ENCODE assay signal across 7 mouse cellular contexts in genomic region chr14:56833211-56833610, GRCm38 (mm10). TPM values are rescaled to one million over a fixed set of nuclear protein-coding genes. Genes with fewer than 3 reads are reported as not detected.
A peak's percentile ranks its signal among the peaks of the same experiment; 100 is the strongest.
DNase-seq lines count a peak whose midpoint lies in the region; ATAC-seq lines count a peak whose summit lies in the region.
"Not testable (repeated sequence)": the region's sequence is repeated elsewhere in the genome, so short reads cannot be mapped to it uniquely, and the experiment has no call there.

No protein-coding gene starts in this region.

- H3K4me2 ChIP-seq in intestine, embryonic 15.5 days (replicated peaks); stomach, embryonic 15.5 days: not testable (repeated sequence)

- not testable (repeated sequence) for H3K4me3 ChIP-seq in intestine, embryonic 15.5 days (replicated peaks); stomach, embryonic 15.5 days (replicated peaks)
- peak overlapping the region; percentile 59 for H3K4me3 ChIP-seq in megakaryocyte, embryonic 14.5 days (replicated peaks)

- not testable (repeated sequence) for H3K36me3 ChIP-seq in intestine, embryonic 15.5 days; megakaryocyte, embryonic 14.5 days (replicated peaks; ENCODE audit: low read length); stomach, embryonic 15.5 days

- H3K4me1 ChIP-seq in intestine, embryonic 15.5 days (replicated peaks); megakaryocyte, embryonic 14.5 days; stomach, embryonic 15.5 days: not testable (repeated sequence)

- 62% methylated on average over 10 of the region's 10 CpGs for WGBS in intestine, embryonic 15.5 days
- WGBS in stomach, embryonic 15.5 days = 68% methylated on average over 10 of the region's 10 CpGs

- not testable (repeated sequence) for H3K27me3 ChIP-seq in intestine, embryonic 15.5 days (replicated peaks); megakaryocyte, embryonic 14.5 days (replicated peaks); stomach, embryonic 15.5 days (replicated peaks)

- ATAC-seq in intestine, embryonic 15.5 days = 0 out of 2 replicates have a peak, but pooled peaks have one; percentile 39
- not testable (repeated sequence) for ATAC-seq in stomach, embryonic 15.5 days (ENCODE audit: insufficient read depth, low FRiP score, low read depth)

- DNase-seq in adrenal gland, postnatal 25 days = peak; percentile 2
- DNase-seq in heart, adult 11 months = peak; percentile 97
- DNase-seq in kidney, postnatal 25 days = peak; percentile 41 to 70
- DNase-seq in lung, adult 18-20 months = peak; percentile 73 to 78

- H3K9ac ChIP-seq in intestine, embryonic 15.5 days; stomach, embryonic 15.5 days: not testable (repeated sequence)

- not testable (repeated sequence) for H3K9me3 ChIP-seq in intestine, embryonic 15.5 days; stomach, embryonic 15.5 days
- peaks cover 47% of the 10 kb centered on the region for H3K9me3 ChIP-seq in megakaryocyte, embryonic 14.5 days

- H3K27ac ChIP-seq in intestine, embryonic 15.5 days = not testable (repeated sequence)
- H3K27ac ChIP-seq in stomach, embryonic 15.5 days = peak overlapping the region; percentile 21; the same call in 1 of the 2 replicates

RNA-seq across cellular contexts. Expression of gene Zmym5, which starts 21.7 kb away (rescaled TPM):
- 33.7 and 39.0 TPM in 2 replicates for total RNA-seq in adrenal gland, postnatal 25 days (2021)
- 18.5 and 19.4 TPM in 2 replicates for polyA plus RNA-seq in intestine, embryonic 15.5 days (2015; fragmentation: Nextera tagmentation; extraction: Ambion mirVana)
- polyA plus RNA-seq in megakaryocyte, embryonic 14.5 days (2012; ENCODE audit: insufficient read depth, low replicate concordance) = 0.67 and 1.5 TPM in 2 replicates
- polyA plus RNA-seq in stomach, embryonic 15.5 days (2015; fragmentation: Nextera tagmentation; extraction: Ambion mirVana) = 21.9 and 25.4 TPM in 2 replicates

RNA-seq across cellular contexts. Expression of gene Zmym2, which starts 53.2 kb away (rescaled TPM):
- total RNA-seq in adrenal gland, postnatal 25 days (2021) = 59.4 and 65.4 TPM in 2 replicates
- polyA plus RNA-seq in intestine, embryonic 15.5 days (2015; fragmentation: Nextera tagmentation; extraction: Ambion mirVana) = 30.1 and 30.3 TPM in 2 replicates
- polyA plus RNA-seq in megakaryocyte, embryonic 14.5 days (2012; ENCODE audit: insufficient read depth, low replicate concordance) = 1.2 TPM in 1 of 2 replicates, not detected in the other
- 33.1 and 36.5 TPM in 2 replicates for polyA plus RNA-seq in stomach, embryonic 15.5 days (2015; fragmentation: Nextera tagmentation; extraction: Ambion mirVana)

RNA-seq across cellular contexts. Expression of gene Pspc1, which starts 55.1 kb away (rescaled TPM):
- 27.5 TPM in 2 replicates for total RNA-seq in adrenal gland, postnatal 25 days (2021)
- 20.5 and 24.7 TPM in 2 replicates for polyA plus RNA-seq in intestine, embryonic 15.5 days (2015; fragmentation: Nextera tagmentation; extraction: Ambion mirVana)
- polyA plus RNA-seq in megakaryocyte, embryonic 14.5 days (2012; ENCODE audit: insufficient read depth, low replicate concordance) = 1.7 and 4.4 TPM in 2 replicates
- polyA plus RNA-seq in stomach, embryonic 15.5 days (2015; fragmentation: Nextera tagmentation; extraction: Ambion mirVana) = 26.9 TPM in 2 replicates

Comparison
In these comparisons a context has a peak if more than half of its experiments do, and no peak if none do; other contexts are left out.
1. DNase-seq: peak in every context shown above with its lines; median percentile 97 in heart, adult 11 months; 76 in lung, adult 18-20 months; 56 in kidney, postnatal 25 days; 2 in adrenal gland, postnatal 25 days.
2. RNA of gene Zmym2, which starts 53.2 kb away (polyA plus RNA-seq): 33.1 to 36.5 TPM in stomach, embryonic 15.5 days and 30.1 to 30.3 TPM in intestine, embryonic 15.5 days; 1.2 TPM in megakaryocyte, embryonic 14.5 days; every median in the first group is over 10 times any median in the second.